Mouse (Mus musculus): ENCODE results near the gene C730034F03Rik. TPM values are rescaled to one million over a fixed set of nuclear protein-coding genes. Genes with fewer than 3 reads are reported as not detected.

C730034F03Rik gene
- 0.45 and 0.73 TPM in 2 replicates for polyA plus RNA-seq (2012; rRNA removed)

GRCm38 (mm10) chr15:89429352-89430221 lies at the start of gene C730034F03Rik, which contains the start of the genes Gm44502 and Chkb:
Gene C730034F03Rik (plus strand): TSS chr15:89429589.
Gene Gm44502 (minus strand): TSS chr15:89429696.
Gene Chkb (minus strand): TSS chr15:89429908.
- WGBS: under 1% methylated on average over 70 of the region's 70 CpGs

GRCm38 (mm10) chr15:89384617-89385016 lies 44.8 kb upstream of the C730034F03Rik start, which contains the start of gene Klhdc7b:
Gene Klhdc7b (plus strand): TSS chr15:89384917.
- Histone ChIP-seq H3K4me3 (replicated peaks; ENCODE audit: extremely low read depth, low read depth, low read length) (no peak within 1 kb of the TSS), H3K4me1 (ENCODE audit: control insufficient read depth, insufficient read depth, low read length) (no peaks in the 10 kb centered on the region)
- TF ChIP-seq POLR2A (IDR thresholded peaks at IDR 0.05; ENCODE audit: borderline replicate concordance, extremely low read depth, low read depth, low read length) (no peak), CTCF (IDR thresholded peaks at IDR 0.05; ENCODE audit: insufficient read depth, low read length) (no peak)
- WGBS: 84% methylated on average over 7 of the region's 7 CpGs
- DNase-seq: no peak

More at GRCm38 (mm10) chr15:89429352-89430221, at the start of gene C730034F03Rik, which contains the start of the genes Gm44502 and Chkb:
- TF ChIP-seq CTCF (IDR thresholded peaks at IDR 0.05; ENCODE audit: insufficient read depth, low read length) (no peak), POLR2A (IDR thresholded peaks at IDR 0.05; ENCODE audit: borderline replicate concordance, extremely low read depth, low read depth, low read length) (peak; percentile 88)
- 0 out of 2 replicates have a peak, but pooled peaks cover 3% of the 10 kb centered on the region for H3K4me1 ChIP-seq (ENCODE audit: control insufficient read depth, insufficient read depth, low read length)
- DNase-seq: peak; percentile 90
- peak within 1 kb of the TSS; percentile 83 for H3K4me3 ChIP-seq (replicated peaks; ENCODE audit: extremely low read depth, low read depth, low read length)

GRCm38 (mm10) chr15:89387127-89387526 lies 42.3 kb upstream of the C730034F03Rik start:
- no peaks in the 10 kb centered on the region for H3K4me1 ChIP-seq (ENCODE audit: control insufficient read depth, insufficient read depth, low read length)
- H3K4me3 ChIP-seq (replicated peaks; ENCODE audit: extremely low read depth, low read depth, low read length): no peak overlapping the region
- DNase-seq: no peak
- TF ChIP-seq POLR2A (IDR thresholded peaks at IDR 0.05; ENCODE audit: borderline replicate concordance, extremely low read depth, low read depth, low read length) (no peak), CTCF (IDR thresholded peaks at IDR 0.05; ENCODE audit: insufficient read depth, low read length) (no peak)
- WGBS: 33% methylated on average over 12 of the region's 12 CpGs

GRCm38 (mm10) chr15:89390081-89390480 lies 39.3 kb upstream of the C730034F03Rik start:
- Histone ChIP-seq H3K4me1 (ENCODE audit: control insufficient read depth, insufficient read depth, low read length) (no peaks in the 10 kb centered on the region), H3K4me3 (replicated peaks; ENCODE audit: extremely low read depth, low read depth, low read length) (no peak overlapping the region)
- TF ChIP-seq POLR2A (IDR thresholded peaks at IDR 0.05; ENCODE audit: borderline replicate concordance, extremely low read depth, low read depth, low read length) (no peak), CTCF (IDR thresholded peaks at IDR 0.05; ENCODE audit: insufficient read depth, low read length) (no peak)
- 88% methylated on average over 10 of the region's 10 CpGs for WGBS
- DNase-seq: no peak

GRCm38 (mm10) chr15:89396883-89397282 lies 32.5 kb upstream of the C730034F03Rik start:
- WGBS: 85% methylated on average over 4 of the region's 4 CpGs
- no peak overlapping the region for H3K4me3 ChIP-seq (replicated peaks; ENCODE audit: extremely low read depth, low read depth, low read length)
- TF ChIP-seq CTCF (IDR thresholded peaks at IDR 0.05; ENCODE audit: insufficient read depth, low read length): no peak
- no peak for TF ChIP-seq POLR2A (IDR thresholded peaks at IDR 0.05; ENCODE audit: borderline replicate concordance, extremely low read depth, low read depth, low read length)
- DNase-seq: no peak
- H3K4me1 ChIP-seq (ENCODE audit: control insufficient read depth, insufficient read depth, low read length): no peaks in the 10 kb centered on the region

GRCm38 (mm10) chr15:89398146-89398545 lies 31.2 kb upstream of the C730034F03Rik start:
- DNase-seq: no peak
- Histone ChIP-seq H3K4me1 (ENCODE audit: control insufficient read depth, insufficient read depth, low read length) (no peaks in the 10 kb centered on the region), H3K4me3 (replicated peaks; ENCODE audit: extremely low read depth, low read depth, low read length) (no peak overlapping the region)
- WGBS: 86% methylated on average over 2 of the region's 2 CpGs
- TF ChIP-seq CTCF (IDR thresholded peaks at IDR 0.05; ENCODE audit: insufficient read depth, low read length) (no peak), POLR2A (IDR thresholded peaks at IDR 0.05; ENCODE audit: borderline replicate concordance, extremely low read depth, low read depth, low read length) (no peak)

GRCm38 (mm10) chr15:89399716-89400115 lies 29.7 kb upstream of the C730034F03Rik start:
- no peaks in the 10 kb centered on the region for H3K4me1 ChIP-seq (ENCODE audit: control insufficient read depth, insufficient read depth, low read length)
- 70% methylated on average over 1 of the region's 1 CpGs for WGBS
- no peak overlapping the region for H3K4me3 ChIP-seq (replicated peaks; ENCODE audit: extremely low read depth, low read depth, low read length)
- TF ChIP-seq CTCF (IDR thresholded peaks at IDR 0.05; ENCODE audit: insufficient read depth, low read length) (no peak), POLR2A (IDR thresholded peaks at IDR 0.05; ENCODE audit: borderline replicate concordance, extremely low read depth, low read depth, low read length) (no peak)
- DNase-seq: no peak

- no peak overlapping the region for H3K4me3 ChIP-seq (replicated peaks; ENCODE audit: extremely low read depth, low read depth, low read length)
- DNase-seq: no peak
- no peaks in the 10 kb centered on the region for H3K4me1 ChIP-seq (ENCODE audit: control insufficient read depth, insufficient read depth, low read length)
- TF ChIP-seq POLR2A (IDR thresholded peaks at IDR 0.05; ENCODE audit: borderline replicate concordance, extremely low read depth, low read depth, low read length) (no peak), CTCF (IDR thresholded peaks at IDR 0.05; ENCODE audit: insufficient read depth, low read length) (no peak)
- WGBS: 88% methylated on average over 1 of the region's 1 CpGs
Measured at GRCm38 (mm10) chr15:89402471-89402870, 26.9 kb upstream of the C730034F03Rik start.

- TF ChIP-seq CTCF (IDR thresholded peaks at IDR 0.05; ENCODE audit: insufficient read depth, low read length): no peak
- no peak for TF ChIP-seq POLR2A (IDR thresholded peaks at IDR 0.05; ENCODE audit: borderline replicate concordance, extremely low read depth, low read depth, low read length)
- DNase-seq: no peak
- 71% methylated on average over 10 of the region's 10 CpGs for whole genome bisulfite sequencing
- Histone ChIP-seq H3K4me3 (replicated peaks; ENCODE audit: extremely low read depth, low read depth, low read length) (no peak overlapping the region), H3K4me1 (ENCODE audit: control insufficient read depth, insufficient read depth, low read length) (no peaks in the 10 kb centered on the region)
Measured at GRCm38 (mm10) chr15:89404831-89405623, 24.4 kb upstream of the C730034F03Rik start.
